In genomic region chr8:79612965-79613364, GRCm38 (mm10) we compare ENCODE assay signal across 10 mouse cellular contexts. TPM values are rescaled to one million over a fixed set of nuclear protein-coding genes. Genes with fewer than 3 reads are reported as not detected.
DNase-seq lines count a peak whose midpoint lies in the region; ATAC-seq and TF ChIP-seq lines count a peak whose summit lies in the region.
"Had no signal": no experiment of that assay in that cellular context is flagged by ENCODE, and none has a peak within 500 bp of the region (broad histone marks: within the 10 kb centered on the region; RNA-seq: fewer than 3 reads in every experiment).

No protein-coding gene starts in this region.

- H3K4me2 ChIP-seq in lung, embryonic 14.5 days, result no peak overlapping the region
- H3K4me2 ChIP-seq in liver, embryonic 12.5 days, result no peak overlapping the region
- H3K4me2 ChIP-seq in stomach, postnatal 0 days (replicated peaks; ENCODE audit: low read depth), result no peak overlapping the region
- no peak overlapping the region for H3K4me2 ChIP-seq in hindbrain, embryonic 11.5 days (replicated peaks; ENCODE audit: low read depth, low read length)
- H3K4me2 ChIP-seq: neural tube, embryonic 13.5 days had no signal

- H3K9me3 ChIP-seq in lung, embryonic 14.5 days (ENCODE audit: low read depth, low read length), result no peaks in the 10 kb centered on the region
- H3K9me3 ChIP-seq in liver, embryonic 12.5 days (replicated peaks), result no peaks in the 10 kb centered on the region
- no peaks in the 10 kb centered on the region for H3K9me3 ChIP-seq in stomach, postnatal 0 days (ENCODE audit: control insufficient read depth, low read length)
- H3K9me3 ChIP-seq in hindbrain, embryonic 11.5 days (ENCODE audit: control insufficient read depth, low read length), result no peaks in the 10 kb centered on the region
- H3K9me3 ChIP-seq: neural tube, embryonic 13.5 days had no signal

- TF ChIP-seq EP300 in stomach, postnatal 0 days (optimal IDR thresholded peaks at IDR 0.05), result no peak

- H3K4me1 ChIP-seq in lung, embryonic 14.5 days (ENCODE audit: insufficient read depth), result 0 out of 2 replicates have a peak, but pooled peaks cover 3% of the 10 kb centered on the region
- no peaks in the 10 kb centered on the region for H3K4me1 ChIP-seq in lung, adult 2 months (ENCODE audit: control insufficient read depth, insufficient read depth, low read length)
- H3K4me1 ChIP-seq in liver, embryonic 12.5 days, result peaks cover 24% of the 10 kb centered on the region; the same call in 1 of the 2 replicates
- H3K4me1 ChIP-seq in stomach, postnatal 0 days (replicated peaks; ENCODE audit: control insufficient read depth, insufficient read depth), result no peaks in the 10 kb centered on the region
- no peaks in the 10 kb centered on the region for H3K4me1 ChIP-seq in hindbrain, embryonic 11.5 days (replicated peaks; ENCODE audit: control insufficient read depth, insufficient read depth, low read length)
- H3K4me1 ChIP-seq: neural tube, embryonic 13.5 days had no signal

- H3K27me3 ChIP-seq in lung, embryonic 14.5 days (ENCODE audit: insufficient read depth, low read length), result no peaks in the 10 kb centered on the region
- no peaks in the 10 kb centered on the region for H3K27me3 ChIP-seq in liver, embryonic 12.5 days (replicated peaks)
- no peaks in the 10 kb centered on the region for H3K27me3 ChIP-seq in stomach, postnatal 0 days (ENCODE audit: control insufficient read depth, insufficient read depth, low read length)
- H3K27me3 ChIP-seq in hindbrain, embryonic 11.5 days (ENCODE audit: control insufficient read depth, insufficient read depth, low read length), result no peaks in the 10 kb centered on the region
- H3K27me3 ChIP-seq: neural tube, embryonic 13.5 days had no signal

- no peak overlapping the region; the same call in 1 of the 2 replicates for H3K27ac ChIP-seq in lung, embryonic 14.5 days (ENCODE audit: low read depth)
- H3K27ac ChIP-seq in liver, embryonic 12.5 days, result no peak overlapping the region
- H3K27ac ChIP-seq in stomach, postnatal 0 days (replicated peaks), result no peak overlapping the region
- H3K27ac ChIP-seq in hindbrain, embryonic 11.5 days (ENCODE audit: low read depth, low read length), result no peak overlapping the region
- H3K27ac ChIP-seq: neural tube, embryonic 13.5 days had no signal

- peak; percentile 48 for DNase-seq in lung, embryonic 14.5 days
- DNase-seq in lung, adult 2 months, result no peak
- peak; percentile 64 for DNase-seq in c-Kit-positive CD71-negative TER-119-negative erythroid progenitor cells, embryonic 14.5 days (ENCODE audit: low read depth)
- DNase-seq in stomach, postnatal 0 days (ENCODE audit: low spot score), result no peak
- no peak for DNase-seq in adrenal gland, adult 2 months
- no peak for DNase-seq in hindbrain, embryonic 11.5 days (ENCODE audit: low spot score)
- DNase-seq: cerebellum, postnatal 36 days had no signal

- TF ChIP-seq POLR2A in lung, adult 2 months (IDR thresholded peaks at IDR 0.05; ENCODE audit: borderline replicate concordance, extremely low read depth, low read depth, low read length), result no peak

- H3K4me3 ChIP-seq in lung, embryonic 14.5 days (ENCODE audit: low read depth, low read length), result no peak overlapping the region
- H3K4me3 ChIP-seq in lung, adult 2 months (replicated peaks; ENCODE audit: extremely low read depth, low read depth, low read length), result no peak overlapping the region
- H3K4me3 ChIP-seq in liver, embryonic 12.5 days, result no peak overlapping the region
- no peak overlapping the region for H3K4me3 ChIP-seq in stomach, postnatal 0 days (ENCODE audit: low read depth, low read length)
- no peak overlapping the region for H3K4me3 ChIP-seq in hindbrain, embryonic 11.5 days (ENCODE audit: low read depth, low read length)
- H3K4me3 ChIP-seq: neural tube, embryonic 13.5 days had no signal

- 0 out of 2 replicates have a peak, but pooled peaks have one; percentile 17 for TF ChIP-seq CTCF in lung, embryonic 14.5 days (IDR thresholded peaks at IDR 0.05; ENCODE audit: low read depth)
- TF ChIP-seq CTCF in lung, adult 2 months (IDR thresholded peaks at IDR 0.05; ENCODE audit: insufficient read depth, low read length), result no peak
- peak; percentile 40; the same call in 1 of the 2 replicates for TF ChIP-seq CTCF in stomach, postnatal 0 days (IDR thresholded peaks at IDR 0.05; ENCODE audit: low read depth)

- no peaks in the 10 kb centered on the region for H3K36me3 ChIP-seq in lung, embryonic 14.5 days (ENCODE audit: insufficient read depth)
- no peaks in the 10 kb centered on the region for H3K36me3 ChIP-seq in liver, embryonic 12.5 days
- no peaks in the 10 kb centered on the region for H3K36me3 ChIP-seq in stomach, postnatal 0 days (ENCODE audit: control insufficient read depth, insufficient read depth, low read length)
- H3K36me3 ChIP-seq in hindbrain, embryonic 11.5 days (ENCODE audit: control insufficient read depth, insufficient read depth, low read length), result no peaks in the 10 kb centered on the region
- H3K36me3 ChIP-seq: neural tube, embryonic 13.5 days had no signal

- 30% methylated on average over 5 of the region's 5 CpGs for WGBS in lung, embryonic 14.5 days
- WGBS in lung, adult 2 months, result 14% methylated on average over 5 of the region's 5 CpGs
- WGBS in liver, embryonic 12.5 days (ENCODE audit: insufficient replicate concordance), result 14% methylated on average over 5 of the region's 5 CpGs
- 22% methylated on average over 5 of the region's 5 CpGs for WGBS in stomach, postnatal 0 days
- WGBS in hindbrain, embryonic 11.5 days, result 64% methylated on average over 5 of the region's 5 CpGs

- ATAC-seq in lung, embryonic 14.5 days (ENCODE audit: insufficient read depth), result no peak
- peak; percentile 58; the same call in 1 of the 2 replicates for ATAC-seq in liver, embryonic 12.5 days
- ATAC-seq in stomach, postnatal 0 days (ENCODE audit: low FRiP score, low TSS enrichment), result 0 out of 2 replicates have a peak, but pooled peaks have one; percentile 29
- ATAC-seq in frontal cortex, adult (ENCODE audit: low TSS enrichment), result no peak
- ATAC-seq in hindbrain, embryonic 11.5 days (ENCODE audit: low FRiP score), result no peak

- H3K9ac ChIP-seq in lung, embryonic 14.5 days, result no peak overlapping the region
- no peak overlapping the region for H3K9ac ChIP-seq in liver, embryonic 12.5 days
- H3K9ac ChIP-seq in stomach, postnatal 0 days (ENCODE audit: low read length), result no peak overlapping the region
- no peak overlapping the region for H3K9ac ChIP-seq in hindbrain, embryonic 11.5 days (ENCODE audit: low read depth, low read length)
- H3K9ac ChIP-seq: neural tube, embryonic 13.5 days had no signal

RNA-seq across cellular contexts. Expression of gene Otud4, which starts 26.5 kb away (rescaled TPM):
- polyA plus RNA-seq in lung, embryonic 14.5 days (2014; fragmentation: Nextera tagmentation; extraction: Ambion mirVana), result 26.8 and 27.1 TPM in 2 replicates
- polyA plus RNA-seq in lung, adult 2 months (2012; rRNA removed), result 23.1 and 28.0 TPM in 2 replicates
- polyA plus RNA-seq in liver, embryonic 12.5 days (2016; fragmentation: Nextera tagmentation; extraction: Ambion mirVana), result 17.2 and 17.7 TPM in 2 replicates
- polyA plus RNA-seq in stomach, postnatal 0 days (2015; fragmentation: Nextera tagmentation; extraction: Ambion mirVana), result 5.4 and 5.6 TPM in 2 replicates
- 10 to 100 TPM; 32.9 to 56.6 TPM for total RNA-seq in adrenal gland, adult 2 months (2021)
- 12.1 and 16.4 TPM in 2 replicates for polyA plus RNA-seq in adrenal gland, adult 2 months (2012; rRNA removed)
- 22.8 and 24.3 TPM in 2 replicates for polyA plus RNA-seq in hindbrain, embryonic 11.5 days (2014; fragmentation: Nextera tagmentation; extraction: Ambion mirVana)

Comparison
In these comparisons a context has a peak if more than half of its experiments do, and no peak if none do; other contexts are left out.
1. DNase-seq: peak in lung, embryonic 14.5 days (single experiment) and c-Kit-positive CD71-negative TER-119-negative erythroid progenitor cells, embryonic 14.5 days (single experiment); none in lung, adult 2 months (single experiment), stomach, postnatal 0 days (single experiment), adrenal gland, adult 2 months (single experiment) and hindbrain, embryonic 11.5 days (single experiment).
2. ATAC-seq: peak in liver, embryonic 12.5 days (single experiment) and stomach, postnatal 0 days (single experiment); none in lung, embryonic 14.5 days (single experiment), frontal cortex, adult (single experiment) and hindbrain, embryonic 11.5 days (single experiment).